In the genomic region with DNA sequence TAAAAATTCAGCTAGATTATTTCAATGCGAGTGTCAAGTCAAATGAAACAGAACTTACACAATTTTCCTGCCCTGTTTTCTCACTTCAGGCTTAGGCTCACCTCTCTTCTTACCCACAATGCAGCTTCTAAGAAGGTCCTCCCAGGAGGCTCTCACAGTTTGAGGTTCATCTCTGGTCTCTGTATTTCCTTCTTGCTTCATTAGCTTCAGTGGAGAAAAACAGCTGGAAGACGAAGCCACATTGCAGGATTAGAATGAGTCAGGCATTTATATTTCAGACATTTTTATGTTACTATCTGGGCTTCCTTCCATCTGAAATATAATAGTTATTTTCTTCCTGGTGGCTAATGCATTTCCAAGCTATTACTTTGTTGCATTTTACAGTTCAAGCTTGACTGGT, we compare ENCODE assay signal across 18 mouse cellular contexts. TPM values are rescaled to one million over a fixed set of nuclear protein-coding genes. Genes with fewer than 3 reads are reported as not detected.
"Had no signal": no experiment of that assay in that cellular context is flagged by ENCODE, and none has a peak within 500 bp of the region (broad histone marks: within the 10 kb centered on the region; RNA-seq: fewer than 3 reads in every experiment).

No protein-coding gene starts in this region.

- DNase-seq: kidney, postnatal 36 days; layer of hippocampus, adult 9-11 months; layer of hippocampus, postnatal 36 days; liver; liver, embryonic 13.5 days; liver, postnatal 0 days; lung, postnatal 14 days; right cerebral cortex, postnatal 25 days; thymus, postnatal 36 days had no signal

- H3K9me3 ChIP-seq: limb, embryonic 12.5 days; liver, embryonic 13.5 days; lung, embryonic 15.5 days; midbrain, embryonic 13.5 days had no signal

- H3K4me2 ChIP-seq: limb, embryonic 12.5 days; liver, embryonic 13.5 days; lung, embryonic 15.5 days; midbrain, embryonic 13.5 days had no signal

- H3K27me3 ChIP-seq: limb, embryonic 12.5 days; liver, embryonic 13.5 days; lung, embryonic 15.5 days; midbrain, embryonic 13.5 days had no signal

- H3K4me1 ChIP-seq: liver, embryonic 13.5 days; lung, embryonic 15.5 days had no signal

- H3K4me3 ChIP-seq: limb, embryonic 12.5 days; liver, embryonic 13.5 days; lung, embryonic 15.5 days; midbrain, embryonic 13.5 days had no signal

- H3K9ac ChIP-seq: limb, embryonic 12.5 days; liver, embryonic 13.5 days; liver, postnatal 0 days; lung, embryonic 15.5 days; midbrain, embryonic 13.5 days had no signal

- H3K36me3 ChIP-seq: limb, embryonic 12.5 days; liver, embryonic 13.5 days; lung, embryonic 15.5 days; midbrain, embryonic 13.5 days had no signal

- H3K27ac ChIP-seq: limb, embryonic 12.5 days; liver, embryonic 13.5 days; lung, embryonic 15.5 days; midbrain, embryonic 13.5 days had no signal

- ATAC-seq: liver, postnatal 0 days; midbrain, embryonic 13.5 days had no signal

RNA-seq across cellular contexts. Expression of a gene that starts 40.4 kb away (rescaled TPM):
- total RNA-seq: layer of hippocampus, adult 18-20 months; layer of hippocampus, postnatal 36 days; left cerebral cortex, adult 8-10 months; left cerebral cortex, postnatal 36 days; monocyte, adult 5-6 weeks had no signal
- polyA plus RNA-seq: kidney, embryonic 14.5 days; limb, embryonic 12.5 days; liver, embryonic 13.5 days; liver, postnatal 0 days; lung, embryonic 15.5 days; midbrain, embryonic 13.5 days; neural tube, embryonic 14.5 days had no signal
